Mouse (Mus musculus) spleen, embryonic (tissue): ENCODE results near the gene Ppie.
"Not testable (repeated sequence)": the region's sequence is repeated elsewhere in the genome, so short reads cannot be mapped to it uniquely, and the experiment has no call there.

Experiments
- CTCF ChIA-PET: fragments of 350-600 bp; sonication (Branson Sonifier 250); formaldehyde crosslinking; loops from one replicate; lab custom pipeline; 2022; lab: Charles Lee

Ppie gene

DNA sequence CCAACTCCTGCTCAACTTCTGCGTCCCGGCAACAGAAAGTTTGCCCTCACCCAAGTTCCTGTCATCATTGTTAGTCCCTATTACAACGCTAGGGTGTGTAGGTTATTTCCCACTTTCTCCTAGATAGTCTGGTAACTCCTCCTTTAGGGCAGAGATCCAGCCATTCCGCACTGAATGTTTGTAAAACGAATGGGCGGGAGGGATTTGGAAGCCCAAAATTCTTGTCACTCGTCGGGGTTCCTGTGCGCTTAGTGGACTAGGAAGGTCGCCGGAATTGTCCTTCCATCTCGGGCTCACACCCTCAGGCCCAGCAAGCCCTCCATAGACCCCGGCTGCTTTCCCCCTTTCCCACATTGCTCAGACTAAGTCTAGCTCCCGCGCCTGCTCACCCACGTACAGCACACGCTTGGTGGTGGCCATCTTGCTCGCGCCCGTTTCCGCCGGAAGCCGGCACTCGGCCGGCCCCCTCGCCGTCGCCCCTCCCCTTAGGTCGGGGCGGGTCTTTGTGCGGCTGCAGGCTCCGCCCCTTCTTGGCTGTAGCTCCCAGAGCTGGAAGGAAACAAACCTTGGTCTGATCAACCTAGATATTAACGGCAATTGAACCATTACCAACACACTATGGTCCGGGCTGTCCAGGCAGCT lies at the start of gene Ppie:
Ppie (minus strand) TSS at position 439 of the 642 bp plus-strand sequence.
- CTCF ChIA-PET: no interaction called here

DNA sequence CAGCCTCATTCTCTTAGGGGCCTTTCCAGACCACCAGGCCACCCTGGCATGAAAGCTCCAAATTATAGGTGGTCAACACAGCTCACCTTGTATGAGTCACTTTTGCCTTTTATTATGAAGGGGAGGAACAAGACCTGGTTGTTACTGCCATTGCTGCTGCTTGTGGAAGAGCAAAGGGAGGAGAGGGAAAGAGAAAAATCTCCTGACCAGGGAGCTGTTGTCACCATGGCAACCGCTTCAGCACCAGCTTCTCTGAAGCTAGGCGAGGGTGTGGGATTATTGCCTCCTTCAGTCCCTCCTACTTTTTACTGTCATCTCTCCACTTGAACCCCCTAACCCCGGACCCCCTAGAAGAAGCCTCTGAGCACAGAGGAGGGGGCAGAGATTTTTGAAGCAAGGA lies 45.1 kb upstream of the Ppie start:
- CTCF ChIA-PET: no interaction called here

GRCm38 (mm10) chr4:123183239-123184056 lies 43.7 kb upstream of the Ppie start:
- CTCF ChIA-PET: no interaction called here

DNA sequence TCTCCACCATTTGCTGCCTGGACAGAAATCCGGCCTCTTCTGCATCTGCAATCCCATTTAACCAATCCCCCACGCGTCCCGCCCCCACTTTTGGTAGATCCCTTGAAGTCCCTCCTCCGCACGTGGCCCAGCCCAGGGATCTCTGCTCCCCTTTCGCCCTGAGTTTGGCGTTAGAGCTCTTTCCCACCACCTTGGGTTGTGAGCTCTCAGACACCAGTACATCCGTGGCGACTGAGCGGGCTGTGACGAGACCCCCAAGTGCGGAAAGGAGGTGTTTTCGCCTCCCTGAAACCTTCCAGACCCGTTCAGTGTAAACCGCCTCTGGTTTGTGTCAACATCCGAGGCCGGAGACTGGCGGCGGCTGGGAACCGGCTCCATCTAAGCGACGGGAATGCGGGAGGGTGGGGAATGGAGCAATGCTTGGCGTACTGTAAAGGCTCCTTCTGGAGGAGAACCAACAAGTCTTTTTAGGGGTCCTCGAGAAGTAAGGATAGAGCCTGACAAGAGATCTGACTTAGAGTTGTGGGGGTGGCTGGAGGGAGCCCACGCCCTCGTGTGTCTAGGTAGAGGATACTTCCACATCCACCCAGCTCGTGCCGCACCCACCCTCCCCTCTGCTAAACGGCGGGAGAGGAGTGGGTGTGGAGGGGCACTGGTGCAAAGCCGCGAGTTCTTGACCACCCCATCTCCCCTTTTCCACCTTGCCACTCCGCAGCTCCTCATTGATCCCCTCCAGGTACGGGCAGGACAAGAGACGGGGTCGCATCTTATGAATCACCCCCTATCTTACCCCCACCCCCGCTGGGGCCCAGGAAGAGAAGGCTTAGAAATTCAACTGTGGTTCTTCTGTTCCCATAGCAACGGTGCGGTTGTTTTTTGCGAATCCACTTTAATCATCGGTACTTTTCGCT lies 42.8 kb upstream of the Ppie start, which contains the start of gene Hpcal4:
Hpcal4 (plus strand) TSS at position 900 of the 911 bp plus-strand sequence.
- CTCF ChIA-PET: no interaction called here

DNA sequence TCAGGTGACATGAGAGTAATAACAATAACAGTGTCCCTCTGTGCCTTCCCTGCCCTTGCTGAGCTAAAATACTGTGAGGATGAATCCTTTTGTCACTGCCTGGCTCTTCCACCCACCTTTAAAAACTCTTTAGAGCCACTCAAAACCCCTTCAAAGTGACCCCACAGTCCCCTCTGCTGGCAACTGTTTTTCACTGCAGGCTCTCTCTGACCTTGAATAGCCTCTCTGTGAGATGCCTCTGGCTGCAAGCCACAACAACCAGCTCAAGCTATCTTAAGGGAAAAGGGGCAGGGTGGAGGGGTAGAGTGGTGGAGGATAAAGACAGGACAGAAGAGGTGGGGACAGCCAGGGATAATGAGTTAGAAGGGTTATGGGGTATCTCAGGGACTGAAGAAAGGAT lies 32.1 kb upstream of the Ppie start:
- CTCF ChIA-PET: interaction anchor here (0.6 kb wide), 1 partner anchor 1472 kb away, joined by 3 read pairs; no protein-coding TSS in a partner anchor

DNA sequence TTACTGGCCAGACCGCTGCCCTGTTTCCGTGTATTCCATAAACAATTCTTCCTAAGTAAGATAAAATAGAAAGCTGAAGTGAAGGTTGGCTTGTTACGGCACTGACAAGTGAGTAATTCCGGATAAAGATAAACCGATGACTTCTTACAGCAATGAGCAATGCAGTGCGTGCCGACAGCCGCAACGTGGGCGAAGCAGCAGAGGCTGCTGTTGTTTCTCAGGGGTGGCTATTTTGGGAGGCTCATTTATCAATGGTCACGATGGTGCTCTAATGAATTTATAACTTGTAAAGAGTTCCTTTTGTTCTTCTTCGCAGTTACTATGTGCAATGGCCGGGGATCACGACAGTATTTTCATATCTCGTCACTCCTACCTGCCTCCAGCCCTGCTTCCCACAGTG lies 24.4 kb upstream of the Ppie start:
- CTCF ChIA-PET: no interaction called here

DNA sequence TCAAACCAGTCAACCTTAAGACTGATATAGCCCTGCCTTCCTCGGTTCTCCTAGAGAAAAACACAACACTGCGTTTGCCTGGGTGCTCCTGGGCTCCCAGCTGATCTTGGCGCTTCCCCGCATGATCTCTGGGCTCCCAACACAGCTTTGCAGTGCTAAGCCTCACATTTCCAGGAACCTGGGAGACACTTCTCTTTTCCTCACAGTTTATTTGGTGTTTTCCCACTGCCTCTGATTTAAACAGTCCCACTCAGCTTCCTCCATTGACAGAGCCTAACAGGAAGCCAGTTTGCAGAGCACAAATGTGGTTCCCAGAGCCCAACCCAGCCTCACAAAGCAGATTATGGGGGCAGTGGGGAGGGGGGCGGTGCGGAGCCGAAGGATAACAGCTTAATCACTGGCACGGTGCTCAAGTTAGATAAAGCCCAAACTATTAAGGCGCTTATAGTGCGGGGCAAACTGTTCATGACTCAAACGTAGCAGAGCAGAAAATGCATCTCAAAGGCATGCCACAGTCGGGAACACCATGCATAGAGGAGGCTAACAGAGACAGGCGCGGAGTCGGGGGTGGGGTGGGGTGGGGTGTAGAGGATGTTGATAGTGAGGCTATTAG lies 22.7 kb upstream of the Ppie start:
- CTCF ChIA-PET: no interaction called here

GRCm38 (mm10) chr4:123161251-123161650 lies 21.5 kb upstream of the Ppie start:
- CTCF ChIA-PET: not testable (repeated sequence)

- CTCF ChIA-PET: no interaction called here
Observed at GRCm38 (mm10) chr4:123160571-123160970, 20.8 kb upstream of the Ppie start.

DNA sequence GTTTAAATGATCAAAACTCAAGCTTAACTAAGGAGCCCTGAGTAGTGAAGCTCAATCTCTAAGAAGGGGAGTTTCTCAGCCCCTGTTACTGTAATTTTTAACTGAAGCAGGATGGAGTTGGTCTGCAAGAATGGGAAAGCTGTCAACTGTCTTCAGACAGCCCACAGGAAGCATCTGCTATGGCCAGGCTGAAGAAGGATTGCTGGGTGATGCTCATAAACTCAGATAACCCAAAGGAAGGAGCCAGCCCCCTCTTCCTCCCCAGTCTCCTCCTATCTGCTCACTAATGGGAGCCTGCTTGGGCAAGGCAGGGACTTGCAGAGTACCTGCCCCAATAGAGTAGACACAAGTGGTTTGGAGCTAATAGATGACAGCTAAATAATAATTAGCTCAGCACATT lies 16.1 kb upstream of the Ppie start:
- CTCF ChIA-PET: no interaction called here

DNA sequence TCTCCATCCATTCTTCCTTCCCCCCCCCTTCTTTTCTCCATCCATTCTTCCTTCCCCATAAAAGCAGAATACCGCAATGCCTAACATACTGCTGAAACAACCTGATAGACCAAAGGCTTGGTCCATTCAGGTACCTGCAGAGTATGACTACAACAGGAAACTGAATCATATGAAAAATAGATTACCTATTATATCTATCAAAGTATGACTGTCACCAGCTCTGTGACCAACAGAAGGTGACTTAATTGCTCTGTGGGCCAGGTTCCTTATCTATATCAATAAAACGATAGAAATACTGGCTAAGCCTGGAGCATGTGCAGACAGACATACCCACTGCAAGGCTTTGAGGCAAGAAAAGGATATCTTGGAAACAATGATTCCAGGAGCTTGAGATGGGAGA lies 15.7 kb upstream of the Ppie start:
- CTCF ChIA-PET: no interaction called here

GRCm38 (mm10) chr4:123155004-123155403 lies 15.3 kb upstream of the Ppie start:
- CTCF ChIA-PET: no interaction called here

- CTCF ChIA-PET: no interaction called here
Observed at GRCm38 (mm10) chr4:123152976-123153375, 13.2 kb upstream of the Ppie start.

GRCm38 (mm10) chr4:123152003-123152402 lies 12.3 kb upstream of the Ppie start:
- CTCF ChIA-PET: no interaction called here

DNA sequence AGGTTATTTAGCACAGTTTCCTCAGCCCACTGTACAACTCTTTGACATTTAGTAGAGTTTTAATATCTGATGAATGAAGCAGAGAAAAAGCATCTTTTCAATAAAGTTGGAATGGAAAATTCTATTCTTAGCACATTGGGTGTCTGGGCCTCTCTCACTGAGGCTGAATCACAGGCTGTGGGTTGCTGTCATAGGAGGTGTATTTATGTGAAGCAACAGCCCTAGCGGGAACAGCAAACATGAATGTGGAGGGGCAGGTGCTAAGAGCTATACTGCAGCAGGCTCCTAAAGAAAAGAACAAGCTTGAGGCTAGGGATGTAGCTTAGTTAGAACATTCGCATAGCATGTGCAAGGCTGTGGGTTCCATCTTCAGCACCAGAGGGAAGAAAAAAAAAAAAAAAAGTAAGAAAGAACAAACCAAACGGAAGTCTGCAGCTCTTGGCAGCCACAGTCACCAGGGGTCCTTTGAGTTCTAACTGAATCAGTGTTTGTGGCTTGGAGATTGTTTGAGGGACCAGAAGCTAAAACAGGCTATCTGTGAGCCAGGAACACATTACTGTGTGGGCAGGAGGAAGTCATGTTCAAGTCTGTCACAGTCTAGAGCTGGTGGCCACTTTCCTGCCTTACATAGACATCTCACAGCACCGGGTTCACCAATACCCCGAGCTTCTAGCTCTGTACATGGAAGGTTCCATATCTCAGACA lies 7.8 kb upstream of the Ppie start:
- CTCF ChIA-PET: no interaction called here

- CTCF ChIA-PET: no interaction called here
Observed at GRCm38 (mm10) chr4:123137551-123137950, 2.2 kb downstream of the Ppie start.

GRCm38 (mm10) chr4:123127051-123127450 lies 12.7 kb downstream of the Ppie start:
- CTCF ChIA-PET: no interaction called here

- CTCF ChIA-PET: interaction anchor here (0.6 kb wide), 1 partner anchor 238 kb away, joined by 9 read pairs; no protein-coding TSS in a partner anchor
Observed at GRCm38 (mm10) chr4:123126626-123127025, 13.1 kb downstream of the Ppie start.

DNA sequence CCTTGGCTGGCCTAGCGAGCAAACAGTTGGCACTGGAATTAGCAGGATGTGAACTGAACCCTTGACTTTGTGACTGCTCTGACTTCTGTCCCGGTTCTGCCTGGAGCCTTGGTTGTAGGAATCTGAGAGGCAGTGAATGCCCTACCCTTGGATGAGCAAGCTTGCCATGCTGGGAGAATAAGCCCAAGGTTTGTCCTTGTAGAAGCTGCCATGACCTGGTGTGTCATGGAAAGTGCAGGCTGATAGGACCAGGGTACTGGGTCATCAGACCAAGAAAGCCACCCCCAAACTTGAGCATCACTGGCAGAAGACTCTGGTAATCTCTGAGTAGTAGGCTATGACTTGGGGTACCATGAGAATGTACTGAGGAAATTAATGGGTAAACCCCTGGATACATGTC lies 18.5 kb downstream of the Ppie start:
- CTCF ChIA-PET: no interaction called here

DNA sequence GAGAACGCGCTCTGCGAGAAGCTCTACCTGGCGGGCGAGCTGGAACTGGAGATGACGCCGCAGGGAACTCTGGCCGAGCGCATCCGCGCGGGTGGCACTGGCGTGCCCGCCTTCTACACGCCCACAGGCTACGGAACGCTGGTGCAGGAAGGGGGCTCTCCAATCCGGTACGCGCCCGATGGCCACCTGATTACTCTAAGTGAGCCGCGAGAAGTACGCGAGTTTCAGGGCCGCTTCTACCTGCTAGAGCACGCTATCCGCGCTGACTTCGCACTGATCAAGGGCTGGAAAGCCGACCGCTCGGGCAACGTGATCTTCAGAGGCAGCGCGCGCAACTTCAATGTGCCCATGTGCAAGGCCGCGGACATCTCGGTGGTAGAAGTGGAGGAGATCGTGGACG lies 23.1 kb downstream of the Ppie start:
- CTCF ChIA-PET: not testable (repeated sequence)

- CTCF ChIA-PET: no interaction called here
Observed at GRCm38 (mm10) chr4:123116011-123116410, 23.7 kb downstream of the Ppie start, which contains the start of gene Oxct2b. Oxct2b (plus strand) TSS chr4:123116266.
